Mouse (Mus musculus): ENCODE measurements around the gene Smim1. TPM values are rescaled to one million over a fixed set of nuclear protein-coding genes. Genes with fewer than 3 reads are reported as not detected.

Smim1 gene
- total RNA-seq (2021) = 10 to 100 TPM; 48.5 to 54.2 TPM
- long read RNA-seq, experiment 1, full-length matches to known transcripts = 8 of 9 reads
- long read RNA-seq, experiment 1, partial matches to known transcripts = 0 of 9 reads
- long read RNA-seq, experiment 1, other reads (novel, unspliced or antisense) = 1 of 9 reads
- long read RNA-seq, experiment 2, transcript Smim1-210 (4 exons, 707 nt) = major isoform, 21 of 51 reads
- long read RNA-seq, experiment 2, transcript Smim1-201 (4 exons, 2,568 nt) = minor isoform, 6 of 51 reads
- long read RNA-seq, experiment 2, partial matches to known transcripts = 16 of 51 reads
- long read RNA-seq, experiment 2, other reads (novel, unspliced or antisense) = 8 of 51 reads

GRCm38 (mm10) chr4:154025641-154026440 is at the start of gene Smim1:
Smim1 (minus strand) TSS chr4:154026230.
- peak; percentile 64 to 71 for DNase-seq (ENCODE audit: low spot score in 2 of 2)

DNA sequence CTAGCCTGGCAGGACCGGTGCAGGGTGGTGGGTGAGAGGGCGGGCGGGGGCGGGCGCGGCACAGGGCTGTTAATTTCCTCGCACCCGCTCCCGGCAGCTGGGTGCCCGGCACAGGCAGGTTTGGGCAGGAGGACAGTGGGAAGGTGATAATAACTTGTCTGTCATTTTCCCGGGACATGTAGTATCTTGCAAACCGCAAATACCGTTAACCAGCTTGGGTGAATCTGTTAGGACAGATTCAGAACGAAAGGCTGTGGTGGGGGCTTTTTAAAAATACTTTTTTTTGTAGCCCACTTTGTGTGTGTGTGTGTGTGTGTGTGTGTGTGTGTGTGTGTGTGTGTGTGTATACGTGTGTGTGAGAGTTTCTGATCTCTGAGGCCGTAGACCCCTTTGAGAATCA is 45.9 kb upstream of the Smim1 start:
- DNase-seq (ENCODE audit: low spot score in 2 of 2) = no peak

GRCm38 (mm10) chr4:154071521-154071920 is 45.5 kb upstream of the Smim1 start:
- DNase-seq (ENCODE audit: low spot score in 2 of 2) = no peak

- DNase-seq (ENCODE audit: low spot score in 2 of 2) = no peak
Measured at GRCm38 (mm10) chr4:154070896-154071295, 44.9 kb upstream of the Smim1 start.

GRCm38 (mm10) chr4:154064827-154065773 is 39.1 kb upstream of the Smim1 start:
- DNase-seq (ENCODE audit: low spot score in 2 of 2) = no peak

DNA sequence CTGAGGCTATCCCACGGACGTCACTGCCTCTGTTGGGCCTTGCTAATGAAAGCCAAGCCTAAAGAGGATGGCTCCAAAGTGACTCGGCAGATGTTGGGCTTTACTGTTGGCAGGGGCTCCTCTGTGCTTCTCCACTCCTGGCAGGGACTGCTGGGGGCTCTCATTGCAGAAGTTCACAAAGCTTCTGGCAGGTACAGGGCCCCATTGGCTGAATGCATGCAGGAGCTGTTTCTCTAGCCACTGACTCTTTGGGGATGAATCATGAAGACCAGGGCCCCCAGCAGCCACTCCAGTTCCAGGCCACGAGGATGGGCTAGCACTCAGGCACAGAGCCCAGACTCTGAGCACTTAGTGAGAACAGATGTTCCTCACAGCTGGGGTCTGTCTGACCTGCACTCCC is 31.7 kb upstream of the Smim1 start:
- no peak for DNase-seq (ENCODE audit: low spot score in 2 of 2)

DNA sequence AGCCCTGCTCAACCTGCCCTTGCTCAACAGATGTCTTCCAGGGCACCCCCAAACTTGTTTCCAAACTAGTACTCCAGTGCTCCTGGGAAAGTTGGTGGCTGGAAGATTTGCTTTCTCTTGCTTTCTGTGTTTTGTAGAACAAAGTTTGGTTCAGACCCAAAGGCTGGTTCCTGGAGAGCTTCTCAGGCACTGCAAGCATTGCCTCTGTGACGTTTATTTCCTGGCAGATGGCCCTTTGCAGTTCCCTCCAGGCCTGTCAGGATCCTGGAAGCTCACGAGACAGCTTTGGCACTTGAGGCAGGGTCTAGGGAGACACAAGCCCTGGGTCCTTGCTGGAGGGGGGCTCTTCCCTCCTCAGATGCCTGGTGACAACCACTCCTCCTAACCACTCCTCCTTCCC is 30.6 kb upstream of the Smim1 start:
- no peak for DNase-seq (ENCODE audit: low spot score in 2 of 2)

DNA sequence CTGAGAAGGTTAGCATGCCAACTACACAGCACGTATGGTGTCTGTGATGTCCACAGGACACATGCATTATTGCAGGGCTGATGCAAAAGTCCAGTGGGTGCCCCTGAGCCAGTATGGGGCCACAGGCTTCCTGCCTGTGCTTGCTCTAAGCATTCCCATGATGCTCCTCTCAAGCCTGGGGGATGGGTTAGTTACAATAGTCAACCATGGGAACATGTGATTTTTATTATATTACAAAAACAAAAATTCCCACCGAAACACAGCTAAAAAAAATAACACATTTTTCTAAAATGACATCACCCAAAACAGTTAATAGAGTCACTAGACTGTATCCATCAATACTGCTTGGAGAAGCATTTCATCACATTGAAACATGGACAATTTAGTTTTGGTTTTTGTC is 30.0 kb upstream of the Smim1 start:
- no peak for DNase-seq (ENCODE audit: low spot score in 2 of 2)

- DNase-seq (ENCODE audit: low spot score in 2 of 2) = no peak
Measured at GRCm38 (mm10) chr4:154055482-154055881, 29.5 kb upstream of the Smim1 start.

DNA sequence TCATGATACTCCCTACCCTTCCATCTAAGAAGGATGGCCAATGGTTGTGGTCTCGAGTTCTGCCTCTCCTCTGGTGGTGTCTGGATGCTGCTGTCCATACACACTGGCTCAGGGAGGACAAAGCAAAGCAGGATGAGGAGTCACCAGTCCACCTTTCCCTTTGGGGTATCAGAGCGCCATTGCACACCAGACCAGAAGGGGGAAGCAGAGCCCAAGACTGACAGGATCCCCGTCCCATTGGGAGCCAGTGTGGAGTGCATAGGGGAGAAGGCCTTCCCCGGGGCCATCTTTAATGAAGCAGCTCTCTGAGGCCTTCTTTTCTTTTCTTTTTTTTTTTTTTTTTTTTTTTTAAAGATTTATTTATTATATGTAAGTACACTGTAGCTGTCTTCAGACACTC is 27.0 kb upstream of the Smim1 start:
- no peak for DNase-seq (ENCODE audit: low spot score in 2 of 2)

- DNase-seq (ENCODE audit: low spot score in 2 of 2) = no peak
Measured at GRCm38 (mm10) chr4:154051401-154051800, 25.4 kb upstream of the Smim1 start.

DNA sequence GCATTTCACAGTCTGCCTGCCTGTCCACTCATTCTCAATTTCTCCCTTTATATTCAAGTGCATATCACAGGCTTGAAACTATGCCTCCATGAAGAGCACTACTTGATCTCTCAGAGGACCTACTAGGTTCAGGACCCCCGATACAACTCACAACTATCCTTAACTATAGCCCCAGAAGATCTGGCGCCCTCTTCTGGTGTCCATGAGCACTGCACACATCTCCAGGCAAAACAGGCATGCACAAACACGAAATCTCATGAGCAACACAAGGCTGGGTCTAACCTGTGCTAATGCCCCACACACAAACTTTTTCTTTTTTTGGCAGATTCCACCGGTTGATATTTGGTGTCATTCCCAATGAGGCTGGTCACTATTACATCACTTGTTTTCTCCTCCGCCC is 19.8 kb upstream of the Smim1 start:
- no peak for DNase-seq (ENCODE audit: low spot score in 2 of 2)

GRCm38 (mm10) chr4:154042577-154042976 is 16.5 kb upstream of the Smim1 start, which contains the start of gene Ccdc27:
Ccdc27 (minus strand) TSS chr4:154042677.
- no peak for DNase-seq (ENCODE audit: low spot score in 2 of 2)

DNA sequence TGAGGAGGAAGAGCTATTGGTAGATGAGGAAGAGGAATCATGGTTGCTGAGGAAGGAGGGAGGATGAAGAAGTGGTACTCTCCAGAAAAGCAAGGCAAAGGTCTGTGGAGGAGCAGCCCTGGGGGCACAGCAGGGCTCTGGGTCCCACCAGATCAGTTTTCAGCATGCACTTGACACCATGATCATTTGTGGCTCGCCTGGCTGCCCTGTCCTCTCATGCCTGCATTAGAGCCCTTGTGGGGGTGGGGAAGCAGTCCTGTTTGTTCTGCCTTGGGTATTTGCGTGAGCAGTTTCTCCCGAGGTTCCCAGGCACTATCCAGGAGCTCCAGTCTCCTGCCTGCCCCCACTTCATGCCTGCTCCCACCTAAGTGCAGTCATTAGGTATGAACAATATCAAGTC is 11.1 kb upstream of the Smim1 start:
- DNase-seq (ENCODE audit: low spot score in 2 of 2) = no peak

DNA sequence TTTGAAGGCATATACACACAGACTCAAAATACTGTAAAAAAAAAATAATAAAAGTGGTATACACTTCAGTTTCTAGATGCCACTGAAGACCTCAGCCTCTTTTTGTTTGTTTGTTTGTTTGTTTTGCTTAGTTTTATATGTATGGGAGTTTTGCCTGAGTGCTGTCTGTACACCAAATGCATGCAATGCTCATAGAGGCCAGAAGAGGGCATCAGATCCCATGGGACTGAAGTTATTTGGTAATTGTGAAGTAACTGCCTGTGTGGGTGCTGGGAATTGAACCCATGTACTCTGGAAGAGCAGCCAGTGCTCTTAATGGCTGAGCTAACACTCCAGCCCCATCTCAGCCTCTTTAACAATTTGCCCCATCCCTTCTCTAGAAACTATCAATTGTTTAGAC is 2.6 kb upstream of the Smim1 start:
- no peak for DNase-seq (ENCODE audit: low spot score in 2 of 2)

DNA sequence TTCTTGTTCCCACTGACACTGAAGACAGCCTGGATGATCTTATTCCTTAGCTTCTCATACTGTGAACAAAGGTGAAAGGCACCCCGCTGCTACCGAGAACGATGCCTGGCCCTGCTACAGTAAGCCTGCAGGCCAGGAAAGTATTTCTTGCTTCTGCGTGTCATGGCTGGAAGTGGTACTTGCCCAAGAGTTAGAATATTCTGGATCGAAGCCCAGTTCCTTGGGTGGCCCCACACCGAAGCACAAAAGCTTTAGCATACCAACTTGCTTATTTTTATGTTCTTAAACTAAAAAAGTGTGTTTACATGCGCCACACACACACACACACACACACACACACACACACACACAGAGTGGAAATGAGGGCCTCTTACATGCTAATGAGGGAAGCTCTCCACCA is 2.0 kb upstream of the Smim1 start:
- DNase-seq (ENCODE audit: low spot score in 2 of 2) = no peak

- no peak for DNase-seq (ENCODE audit: low spot score in 2 of 2)
Measured at GRCm38 (mm10) chr4:154026441-154026761, 371 bp upstream of the Smim1 start.

DNA sequence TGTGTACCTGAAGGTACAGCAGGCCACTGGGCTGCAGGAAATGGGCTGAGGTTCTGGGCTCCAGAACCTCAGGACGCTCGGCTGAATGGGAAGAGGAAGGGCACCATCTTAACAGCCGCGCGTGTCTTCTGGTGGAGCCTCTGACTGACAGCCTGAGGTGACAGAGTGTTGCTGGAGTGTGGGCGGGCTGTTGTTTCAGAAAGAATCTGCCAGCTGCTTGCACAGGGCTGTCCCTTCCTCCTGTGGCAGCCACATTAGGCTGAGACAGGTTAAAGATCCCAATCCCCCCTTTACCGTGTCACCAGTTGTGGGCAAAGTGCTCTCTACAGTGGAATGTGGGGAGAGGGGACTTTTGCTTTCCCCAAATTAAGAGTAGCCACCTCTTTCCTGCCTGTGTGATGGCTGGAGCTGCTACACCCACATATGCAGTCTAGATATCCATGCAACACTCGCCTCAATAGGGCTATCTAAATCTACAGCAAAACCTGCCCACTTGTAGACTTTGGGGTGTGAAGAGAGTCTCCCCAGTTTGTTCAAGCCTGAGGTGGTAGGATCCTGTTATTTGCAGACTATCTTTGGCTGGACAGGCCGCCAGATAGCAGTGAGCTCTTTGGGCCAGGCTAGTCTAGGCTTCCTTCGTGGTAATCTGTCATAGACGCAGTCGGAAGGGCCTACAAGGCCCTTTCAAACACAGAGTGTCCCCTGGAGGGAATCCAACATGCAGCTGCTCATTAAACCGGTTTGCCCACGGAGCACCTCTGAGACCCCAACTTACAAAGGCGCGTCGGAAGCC is 1.1 kb downstream of the Smim1 start:
- DNase-seq (ENCODE audit: low spot score in 2 of 2) = no peak

DNA sequence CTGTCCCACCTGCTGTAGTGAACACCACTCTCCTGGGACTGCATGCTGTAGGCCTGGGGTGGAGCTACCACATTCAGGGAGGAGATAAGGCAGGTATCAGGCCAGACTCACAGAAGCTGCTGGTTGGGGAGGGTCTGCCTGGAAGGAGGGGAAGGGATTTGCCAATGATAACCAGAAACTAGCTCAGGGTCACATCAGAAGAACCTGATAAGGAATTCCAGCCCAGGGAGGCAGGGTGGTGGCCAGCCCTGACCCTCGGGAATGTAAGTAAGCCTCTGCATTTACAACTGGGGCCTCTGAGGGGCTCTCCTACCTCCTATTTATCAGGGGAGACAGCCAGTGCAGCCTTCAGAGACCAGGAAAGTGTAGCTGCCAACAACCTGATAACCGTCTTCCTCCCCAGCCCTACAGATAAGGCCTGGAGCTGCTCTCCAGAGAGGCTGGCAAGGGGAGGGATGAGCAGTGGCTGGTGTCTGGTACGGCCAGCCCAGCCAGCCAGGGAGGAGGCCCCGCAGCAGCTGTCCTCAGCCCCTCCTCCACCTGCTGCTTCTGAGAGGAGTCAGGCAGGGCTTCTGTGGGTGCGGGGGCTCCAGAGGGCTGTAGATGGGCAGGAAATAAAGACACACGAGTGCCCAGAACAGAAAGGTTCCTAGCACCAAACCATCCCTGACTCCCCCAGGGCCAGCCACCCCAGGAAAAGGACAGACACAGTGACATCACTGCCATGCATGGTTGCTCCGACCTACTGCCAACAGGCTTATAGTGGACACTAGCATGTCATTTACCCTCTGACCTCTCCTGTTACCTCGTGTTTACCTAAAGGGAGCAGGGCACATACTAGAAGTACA is 2.1 kb downstream of the Smim1 start:
- DNase-seq (ENCODE audit: low spot score in 2 of 2) = no peak

DNA sequence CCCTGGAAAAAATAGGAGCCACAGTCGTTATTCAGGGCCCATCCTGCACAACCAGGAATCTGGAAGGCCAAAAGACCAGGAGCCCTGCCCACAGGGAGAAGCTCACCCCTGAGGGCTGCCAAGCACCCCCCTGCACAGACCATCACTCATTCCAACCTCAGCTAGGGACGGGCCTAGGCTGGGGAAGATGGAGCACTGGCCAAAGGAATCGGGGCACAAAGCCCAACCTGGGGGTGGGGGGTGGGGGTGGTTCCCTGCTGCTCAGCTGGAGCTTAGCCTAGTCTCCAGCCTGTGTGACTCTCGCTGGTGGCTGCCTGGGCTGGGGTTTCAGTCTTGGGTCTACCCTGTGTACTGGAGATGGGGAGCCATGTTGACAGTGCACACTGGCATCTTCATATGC is 3.2 kb downstream of the Smim1 start:
- DNase-seq (ENCODE audit: low spot score in 2 of 2) = no peak

Data from adrenal gland, adult 18-20 months (tissue).